Mouse (Mus musculus) CD4-positive, CD25-positive, alpha-beta regulatory T cell, adult 4 months (primary cell): ENCODE data around the gene Skint5. TPM values are rescaled to one million over a fixed set of nuclear protein-coding genes. Genes with fewer than 3 reads are reported as not detected.
"Not testable (repeated sequence)": the region's sequence is repeated elsewhere in the genome, so short reads cannot be mapped to it uniquely, and the experiment has no call there.

Experiments used
- ATAC-seq: one replicate; pipeline ENCODE4 v1.8.0; 2017
- polyA plus RNA-seq, 2 experiments: library from polyadenylated mRNA; unstranded; fragments of 100-300 nt; shearing (Covaris generic); gene quantifications; one replicate each; pipeline ENCODE4 v1.2.1; 2017

The Skint5 gene
- not detected for polyA plus RNA-seq

- no peak for ATAC-seq
Observed at GRCm38 (mm10) chr4:113999403-113999802, at the start of gene Skint5. TSS of gene Skint5 (minus strand) at chr4:113999503.

- no peak for ATAC-seq
Observed at GRCm38 (mm10) chr4:113957343-113957742, 42.0 kb downstream of the Skint5 start.

GRCm38 (mm10) chr4:113764182-113764581, 235.1 kb downstream of the Skint5 start:
- no peak for ATAC-seq

- ATAC-seq: no peak
Observed at GRCm38 (mm10) chr4:113763684-113764083, 235.6 kb downstream of the Skint5 start.

GRCm38 (mm10) chr4:113448230-113448629, 551.1 kb downstream of the Skint5 start:
- not testable (repeated sequence) for ATAC-seq

Other genes starting within 250 kb of the Skint5 start
- not detected for gene Skint11, start 163.9 kb upstream of the Skint5 start, polyA plus RNA-seq